Mouse (Mus musculus): ENCODE results near the gene Otx2. TPM values are rescaled to one million over a fixed set of nuclear protein-coding genes. Genes with fewer than 3 reads are reported as not detected.
"Not testable (repeated sequence)": the region's sequence is repeated elsewhere in the genome, so short reads cannot be mapped to it uniquely, and the experiment has no call there.

Gene Otx2
- total RNA-seq, 2 experiments from 2014 or later: not detected

- DNase-seq: no peak
- intact Hi-C loops (cut with DNase I): no loop called here
These were observed 18.4 kb downstream of the Otx2 start for GRCm38 (mm10) chr14:48655073-48655791.

GRCm38 (mm10) chr14:48654551-48655072 lies 19.0 kb downstream of the Otx2 start:
- no peak for DNase-seq
- intact Hi-C loops (cut with DNase I): no loop called here

- intact Hi-C loops (cut with DNase I): no loop called here
- DNase-seq: no peak
These were observed 19.7 kb downstream of the Otx2 start for GRCm38 (mm10) chr14:48653676-48654510.

GRCm38 (mm10) chr14:48653081-48653480 lies 20.5 kb downstream of the Otx2 start:
- DNase-seq: no peak
- intact Hi-C loops (cut with DNase I): no loop called here

GRCm38 (mm10) chr14:48652256-48652655 lies 21.4 kb downstream of the Otx2 start:
- no peak for DNase-seq
- intact Hi-C loops (cut with DNase I): no loop called here

- intact Hi-C loops (cut with DNase I): no loop called here
- DNase-seq: no peak
These were observed 22.0 kb downstream of the Otx2 start for GRCm38 (mm10) chr14:48651471-48652211.

GRCm38 (mm10) chr14:48641462-48642395 lies 31.9 kb downstream of the Otx2 start:
- intact Hi-C loops (cut with DNase I): no loop called here
- no peak for DNase-seq

- intact Hi-C loops (cut with DNase I): no loop called here
- no peak for DNase-seq
These were observed 40.5 kb downstream of the Otx2 start for GRCm38 (mm10) chr14:48633141-48633540.

- intact Hi-C loops (cut with DNase I): no loop called here
- DNase-seq: no peak
These were observed 41.3 kb downstream of the Otx2 start for GRCm38 (mm10) chr14:48632335-48632734.

- intact Hi-C loops (cut with DNase I): no loop called here
- no peak for DNase-seq
These were observed 42.1 kb downstream of the Otx2 start for GRCm38 (mm10) chr14:48631486-48631885.

GRCm38 (mm10) chr14:48629404-48629803 lies 44.2 kb downstream of the Otx2 start:
- no peak for DNase-seq
- intact Hi-C loops (cut with DNase I): no loop called here

GRCm38 (mm10) chr14:48626271-48626670 lies 47.3 kb downstream of the Otx2 start:
- DNase-seq: no peak
- intact Hi-C loops (cut with DNase I): no loop called here

- intact Hi-C loops (cut with DNase I): no loop called here
- no peak for DNase-seq
These were observed 48.3 kb downstream of the Otx2 start for GRCm38 (mm10) chr14:48625331-48625694.

GRCm38 (mm10) chr14:48624596-48625330 lies 48.9 kb downstream of the Otx2 start:
- intact Hi-C loops (cut with DNase I): no loop called here
- peak; percentile 38 to 45 for DNase-seq

- intact Hi-C loops (cut with DNase I); DNase-seq: not testable (repeated sequence)
These were observed 50.9 kb downstream of the Otx2 start for GRCm38 (mm10) chr14:48622726-48623125.

GRCm38 (mm10) chr14:48616361-48616760 lies 57.3 kb downstream of the Otx2 start:
- intact Hi-C loops (cut with DNase I): loop anchor here (5.0 kb wide), 1 partner anchor 49 kb away; no protein-coding TSS in a partner anchor
- DNase-seq: no peak

GRCm38 (mm10) chr14:48608641-48609310 lies 64.8 kb downstream of the Otx2 start:
- intact Hi-C loops (cut with DNase I): no loop called here

More at GRCm38 (mm10) chr14:48608641-48609310, 64.8 kb downstream of the Otx2 start:
- DNase-seq: no peak
